Mouse (Mus musculus) cerebellum, adult 8-10 months (tissue): Measurements from ENCODE around the gene Tango6.

Experiments
- DNase-seq: peaks from one replicate; pipeline ENCODE4 v3.0.0; 2022

Gene Tango6

GRCm38 (mm10) chr8:106764529-106764928 lies 81.7 kb downstream of the Tango6 start:
- no peak for DNase-seq

GRCm38 (mm10) chr8:106765570-106765969 lies 82.7 kb downstream of the Tango6 start:
- DNase-seq = no peak

- DNase-seq = no peak
Observed at GRCm38 (mm10) chr8:106766736-106767135, 83.9 kb downstream of the Tango6 start.

- no peak for DNase-seq
Observed at GRCm38 (mm10) chr8:106769147-106769805, 86.4 kb downstream of the Tango6 start.

GRCm38 (mm10) chr8:106770596-106771179 lies 87.8 kb downstream of the Tango6 start:
- no peak for DNase-seq

- DNase-seq = no peak
Observed at GRCm38 (mm10) chr8:106772094-106772493, 89.2 kb downstream of the Tango6 start.

- no peak for DNase-seq
Observed at GRCm38 (mm10) chr8:106772501-106772900, 89.6 kb downstream of the Tango6 start.

GRCm38 (mm10) chr8:106774567-106775320 lies 91.9 kb downstream of the Tango6 start:
- DNase-seq = no peak

- DNase-seq = no peak
Observed at GRCm38 (mm10) chr8:106789623-106790022, 106.8 kb downstream of the Tango6 start.

GRCm38 (mm10) chr8:106794820-106795219 lies 112.0 kb downstream of the Tango6 start:
- no peak for DNase-seq

- DNase-seq = no peak
Observed at GRCm38 (mm10) chr8:106799821-106800220, 117.0 kb downstream of the Tango6 start.

GRCm38 (mm10) chr8:106801261-106801660 lies 118.4 kb downstream of the Tango6 start:
- DNase-seq = no peak

- peak; percentile 11 for DNase-seq
Observed at GRCm38 (mm10) chr8:106802384-106803137, 119.7 kb downstream of the Tango6 start.

- no peak for DNase-seq
Observed at GRCm38 (mm10) chr8:106805859-106806258, 123.0 kb downstream of the Tango6 start.

- no peak for DNase-seq
Observed at GRCm38 (mm10) chr8:106807461-106807860, 124.6 kb downstream of the Tango6 start.

- no peak for DNase-seq
Observed at GRCm38 (mm10) chr8:106809726-106810125, 126.9 kb downstream of the Tango6 start.

- DNase-seq = no peak
Observed at GRCm38 (mm10) chr8:106810406-106810805, 127.5 kb downstream of the Tango6 start.

GRCm38 (mm10) chr8:106812560-106812959 lies 129.7 kb downstream of the Tango6 start:
- no peak for DNase-seq

GRCm38 (mm10) chr8:106816431-106817170 lies 133.7 kb downstream of the Tango6 start:
- DNase-seq = no peak

GRCm38 (mm10) chr8:106817171-106817545 lies 134.3 kb downstream of the Tango6 start:
- DNase-seq = no peak

- DNase-seq = no peak
Observed at GRCm38 (mm10) chr8:106818626-106819515, 136.0 kb downstream of the Tango6 start.

GRCm38 (mm10) chr8:106819581-106819980 lies 136.7 kb downstream of the Tango6 start:
- no peak for DNase-seq
